9 mouse cellular contexts compared by ENCODE assay signal in genomic region chr11:83040325-83040724, GRCm38 (mm10). TPM values are rescaled to one million over a fixed set of nuclear protein-coding genes. Genes with fewer than 3 reads are reported as not detected.
DNase-seq lines count a peak whose midpoint lies in the region; ATAC-seq and TF ChIP-seq lines count a peak whose summit lies in the region.
"Had no signal": no experiment of that assay in that cellular context is flagged by ENCODE, and none has a peak within 500 bp of the region (broad histone marks: within the 10 kb centered on the region; RNA-seq: fewer than 3 reads in every experiment).

No protein-coding gene starts in this region.

- WGBS in kidney, embryonic 16.5 days, result 19% methylated on average over 1 of the region's 1 CpGs
- WGBS in bone marrow, adult 2 months, result 2% methylated on average over 1 of the region's 1 CpGs
- 17% methylated on average over 1 of the region's 1 CpGs for WGBS in liver, embryonic 12.5 days (ENCODE audit: insufficient replicate concordance)
- 28% methylated on average over 1 of the region's 1 CpGs for WGBS in cerebellum, adult 2 months

- H3K36me3 ChIP-seq in kidney, embryonic 16.5 days (ENCODE audit: insufficient read depth, low read length), result no peaks in the 10 kb centered on the region
- H3K36me3 ChIP-seq in liver, embryonic 12.5 days, result no peaks in the 10 kb centered on the region

- H3K9me3 ChIP-seq in kidney, embryonic 16.5 days (ENCODE audit: low read length), result no peaks in the 10 kb centered on the region
- H3K9me3 ChIP-seq in liver, embryonic 12.5 days (replicated peaks), result no peaks in the 10 kb centered on the region

- TF ChIP-seq CTCF in bone marrow, adult 2 months (IDR thresholded peaks at IDR 0.05; ENCODE audit: control insufficient read depth, insufficient read depth, low read length), result peak; percentile 29
- TF ChIP-seq CTCF in cerebellum, adult 2 months (IDR thresholded peaks at IDR 0.05; ENCODE audit: borderline replicate concordance, insufficient read depth, low read depth, low read length), result no peak

- no peaks in the 10 kb centered on the region for H3K4me1 ChIP-seq in kidney, embryonic 16.5 days (ENCODE audit: insufficient read depth, low read length)
- no peaks in the 10 kb centered on the region; the same call in 1 of the 2 replicates for H3K4me1 ChIP-seq in bone marrow, adult 2 months (ENCODE audit: control insufficient read depth, insufficient read depth, low read length)
- no peaks in the 10 kb centered on the region for H3K4me1 ChIP-seq in liver, embryonic 12.5 days
- no peaks in the 10 kb centered on the region for H3K4me1 ChIP-seq in cerebellum, adult 2 months (ENCODE audit: control insufficient read depth, insufficient read depth, low read length)

- peak overlapping the region; percentile 23 for H3K4me3 ChIP-seq in kidney, embryonic 16.5 days (ENCODE audit: low read length)
- peak overlapping the region; percentile 51 for H3K4me3 ChIP-seq in bone marrow, adult 2 months (replicated peaks; ENCODE audit: control insufficient read depth, low read depth, low read length)
- H3K4me3 ChIP-seq in liver, embryonic 12.5 days, result peak overlapping the region; percentile 16
- H3K4me3 ChIP-seq in cerebellum, adult 2 months (replicated peaks; ENCODE audit: insufficient read depth, low read depth, low read length), result no peak overlapping the region

- ATAC-seq in kidney, embryonic 16.5 days (ENCODE audit: low FRiP score, low TSS enrichment), result no peak
- ATAC-seq in liver, embryonic 12.5 days, result no peak

- H3K27ac ChIP-seq in kidney, embryonic 16.5 days (ENCODE audit: low read length), result no peak overlapping the region
- no peak overlapping the region for H3K27ac ChIP-seq in bone marrow, adult 2 months (ENCODE audit: control insufficient read depth, insufficient read depth, low read depth, low read length, poor library complexity)
- H3K27ac ChIP-seq in liver, embryonic 12.5 days, result no peak overlapping the region
- H3K27ac ChIP-seq in cerebellum, adult 2 months (ENCODE audit: insufficient read depth, low read length), result no peak overlapping the region

- peak overlapping the region; percentile 49 for H3K4me2 ChIP-seq in kidney, embryonic 16.5 days (replicated peaks; ENCODE audit: low read depth, low read length)
- peak overlapping the region; percentile 55 for H3K4me2 ChIP-seq in liver, embryonic 12.5 days

- no peaks in the 10 kb centered on the region for H3K27me3 ChIP-seq in kidney, embryonic 16.5 days (ENCODE audit: insufficient read depth, low read length)
- H3K27me3 ChIP-seq in liver, embryonic 12.5 days (replicated peaks), result no peaks in the 10 kb centered on the region
- no peaks in the 10 kb centered on the region for H3K27me3 ChIP-seq in cerebellum, adult 2 months (ENCODE audit: control insufficient read depth, insufficient read depth, low read length)

- intact Hi-C loops in left cerebral cortex, postnatal 14 days (cut with DNase I), result no loop called here
- intact Hi-C loops in left cerebral cortex, postnatal 25 days (cut with DNase I), result no loop called here

- no peak for TF ChIP-seq POLR2A in bone marrow, adult 2 months (IDR thresholded peaks at IDR 0.05; ENCODE audit: borderline replicate concordance, control insufficient read depth, low read depth, low read length)
- TF ChIP-seq POLR2A in cerebellum, adult 2 months (IDR thresholded peaks at IDR 0.05; ENCODE audit: borderline replicate concordance, insufficient read depth, low read length), result no peak

- DNase-seq in kidney, postnatal 25 days, result no peak
- DNase-seq in thymus, postnatal 0 days (ENCODE audit: low spot score), result peak; percentile 87
- no peak for DNase-seq in left cerebral cortex, postnatal 14 days (ENCODE audit: low spot score in 2 of 2)
- no peak for DNase-seq in left cerebral cortex, postnatal 25 days (ENCODE audit: low spot score in 2 of 2)
- no peak for DNase-seq in cerebellum, adult 2 months
- DNase-seq: cerebellum, postnatal 36 days had no signal

- no peak overlapping the region for H3K9ac ChIP-seq in kidney, embryonic 16.5 days (replicated peaks; ENCODE audit: low read length)
- no peak overlapping the region for H3K9ac ChIP-seq in liver, embryonic 12.5 days

RNA-seq across cellular contexts. Expression of gene Slfn8, which starts 19.7 kb away (rescaled TPM):
- polyA plus RNA-seq in kidney, embryonic 16.5 days (2015; fragmentation: Nextera tagmentation; extraction: Ambion mirVana), result 0.40 and 0.61 TPM in 2 replicates
- 6.5 and 13.7 TPM in 2 replicates for polyA plus RNA-seq in bone marrow, adult 2 months (2011; ENCODE audit: insufficient read depth, insufficient read length, low replicate concordance, missing spikeins)
- polyA plus RNA-seq in liver, embryonic 12.5 days (2016; fragmentation: Nextera tagmentation; extraction: Ambion mirVana), result 0.38 and 0.72 TPM in 2 replicates
- polyA plus RNA-seq in thymus, postnatal 0 days (2015; fragmentation: Nextera tagmentation; extraction: Ambion mirVana), result 5.9 and 7.1 TPM in 2 replicates
- under 1 TPM; 0.36 to 0.62 TPM for total RNA-seq in left cerebral cortex, postnatal 14 days (2021)
- total RNA-seq in left cerebral cortex, postnatal 25 days (2021), result under 1 TPM; 0.50 to 0.87 TPM
- polyA plus RNA-seq in cerebellum, adult 2 months (2012; rRNA removed), result 0.28 and 0.29 TPM in 2 replicates

RNA-seq across cellular contexts. Expression of gene Slfn2, which starts 24.6 kb away (rescaled TPM):
- 4.1 and 4.7 TPM in 2 replicates for polyA plus RNA-seq in kidney, embryonic 16.5 days (2015; fragmentation: Nextera tagmentation; extraction: Ambion mirVana)
- polyA plus RNA-seq in bone marrow, adult 2 months (2011; ENCODE audit: insufficient read depth, insufficient read length, low replicate concordance, missing spikeins), result 101 and 262 TPM in 2 replicates
- 3.5 and 3.6 TPM in 2 replicates for polyA plus RNA-seq in liver, embryonic 12.5 days (2016; fragmentation: Nextera tagmentation; extraction: Ambion mirVana)
- 129 and 142 TPM in 2 replicates for polyA plus RNA-seq in thymus, postnatal 0 days (2015; fragmentation: Nextera tagmentation; extraction: Ambion mirVana)
- 1 to 10 TPM in 1 of 2 experiments, under 1 TPM in 1; 0.78 to 1.3 TPM for total RNA-seq in left cerebral cortex, postnatal 14 days (2021)
- total RNA-seq in left cerebral cortex, postnatal 25 days (2021), result 1 to 10 TPM; 1.3 to 1.6 TPM
- 0.90 and 1.1 TPM in 2 replicates for polyA plus RNA-seq in cerebellum, adult 2 months (2012; rRNA removed)

RNA-seq across cellular contexts. Expression of gene Slfn9, which starts 48.7 kb away (rescaled TPM):
- 18.1 and 18.2 TPM in 2 replicates for polyA plus RNA-seq in kidney, embryonic 16.5 days (2015; fragmentation: Nextera tagmentation; extraction: Ambion mirVana)
- 3.2 and 3.7 TPM in 2 replicates for polyA plus RNA-seq in bone marrow, adult 2 months (2011; ENCODE audit: insufficient read depth, insufficient read length, low replicate concordance, missing spikeins)
- polyA plus RNA-seq in liver, embryonic 12.5 days (2016; fragmentation: Nextera tagmentation; extraction: Ambion mirVana), result 7.6 and 8.3 TPM in 2 replicates
- polyA plus RNA-seq in thymus, postnatal 0 days (2015; fragmentation: Nextera tagmentation; extraction: Ambion mirVana), result 5.8 and 7.7 TPM in 2 replicates
- under 1 TPM; 0.42 to 0.63 TPM for total RNA-seq in left cerebral cortex, postnatal 14 days (2021)
- total RNA-seq in left cerebral cortex, postnatal 25 days (2021), result under 1 TPM; 0.48 to 0.57 TPM
- polyA plus RNA-seq in cerebellum, adult 2 months (2012; rRNA removed), result 0.08 TPM in 2 replicates

Comparison
In these comparisons a context has a peak if more than half of its experiments do, and no peak if none do; other contexts are left out.
1. RNA of gene Slfn2, which starts 24.6 kb away (polyA plus RNA-seq): 101 to 262 TPM in bone marrow, adult 2 months and 129 to 142 TPM in thymus, postnatal 0 days; 4.1 to 4.7 TPM in kidney, embryonic 16.5 days, 3.5 to 3.6 TPM in liver, embryonic 12.5 days and 0.90 to 1.1 TPM in cerebellum, adult 2 months; every median in the first group is over 10 times any median in the second.